Mouse (Mus musculus) gastrocnemius, adult 8-10 months (tissue): ENCODE data around the gene Grk5. TPM values are rescaled to one million over a fixed set of nuclear protein-coding genes. Genes with fewer than 3 reads are reported as not detected.
"Not testable (repeated sequence)": the region's sequence is repeated elsewhere in the genome, so short reads cannot be mapped to it uniquely, and the experiment has no call there.

ENCODE experiments used
- DNase-seq, 2 experiments: peaks; one replicate each; pipeline ENCODE4 v3.0.0; 2022; ENCODE audit warnings: low spot score in 2 of 2
- total RNA-seq, 4 experiments: library from RNA; stranded (reverse); gene quantifications; 2 replicates each; pipeline ENCODE4 v1.2.4; 2022

Grk5 gene
- total RNA-seq, 4 experiments from 2014 or later, result 2.4 to 4.0 (median 2.7) TPM

- no peak for DNase-seq
Observed at GRCm38 (mm10) chr19:60911653-60912052, 22.1 kb downstream of the Grk5 start.

- no peak for DNase-seq
Observed at GRCm38 (mm10) chr19:60915236-60915635, 25.7 kb downstream of the Grk5 start.

GRCm38 (mm10) chr19:60915862-60916261, 26.3 kb downstream of the Grk5 start:
- no peak for DNase-seq

GRCm38 (mm10) chr19:60916869-60917570, 27.5 kb downstream of the Grk5 start:
- no peak for DNase-seq

- not testable (repeated sequence) for DNase-seq
Observed at GRCm38 (mm10) chr19:60924534-60924933, 35.0 kb downstream of the Grk5 start.

GRCm38 (mm10) chr19:60935001-60935400, 45.5 kb downstream of the Grk5 start:
- no peak for DNase-seq

GRCm38 (mm10) chr19:60939954-60940379, 50.4 kb downstream of the Grk5 start:
- peak in 1 of 2 experiments; percentile 13 for DNase-seq

GRCm38 (mm10) chr19:60940866-60941265, 51.3 kb downstream of the Grk5 start:
- DNase-seq, result no peak

- DNase-seq, result peak; percentile 48 to 49
Observed at GRCm38 (mm10) chr19:60945801-60946311, 56.3 kb downstream of the Grk5 start.

- DNase-seq, result peak; percentile 9 to 13
Observed at GRCm38 (mm10) chr19:60946656-60947055, 57.1 kb downstream of the Grk5 start.

- no peak for DNase-seq
Observed at GRCm38 (mm10) chr19:60948996-60949395, 59.4 kb downstream of the Grk5 start.

- DNase-seq, result peak in 1 of 2 experiments; percentile 11
Observed at GRCm38 (mm10) chr19:60950056-60950869, 60.7 kb downstream of the Grk5 start.

- DNase-seq, result no peak
Observed at GRCm38 (mm10) chr19:60955131-60955530, 65.6 kb downstream of the Grk5 start.

- DNase-seq, result no peak
Observed at GRCm38 (mm10) chr19:60955712-60956111, 66.2 kb downstream of the Grk5 start.

GRCm38 (mm10) chr19:60956198-60956750, 66.7 kb downstream of the Grk5 start:
- no peak for DNase-seq

- no peak for DNase-seq
Observed at GRCm38 (mm10) chr19:60959706-60960230, 70.2 kb downstream of the Grk5 start.

- DNase-seq, result no peak
Observed at GRCm38 (mm10) chr19:60962358-60963061, 73.0 kb downstream of the Grk5 start.

- no peak for DNase-seq
Observed at GRCm38 (mm10) chr19:60967909-60968308, 78.4 kb downstream of the Grk5 start.

- no peak for DNase-seq
Observed at GRCm38 (mm10) chr19:60970406-60970805, 80.9 kb downstream of the Grk5 start.

GRCm38 (mm10) chr19:60971598-60971997, 82.0 kb downstream of the Grk5 start:
- no peak for DNase-seq
